Mouse (Mus musculus) CH12.LX (cell line): ENCODE measurements around the gene Gm20388.

Experiments used
- CTCF ChIP-seq, 2 experiments: IDR thresholded peaks in 1 of 2; conservative IDR thresholded peaks in 1 of 2; 2 replicates each; pipeline ENCODE4 v1.5.1; 2011 to 2012; ENCODE audit warnings: low read depth in 2 of 2, low read length in 2 of 2, improper control_type of control experiment in 1 of 2, inconsistent platforms in 1 of 2, mild to moderate bottlenecking in 1 of 2, moderate library complexity in 1 of 2
- EP300 ChIP-seq: IDR thresholded peaks from 2 replicates; pipeline ENCODE4 v1.6.1; 2011; ENCODE audit warnings: low read length, improper control_type of control experiment
- KAT2A ChIP-seq: IDR thresholded peaks from 2 replicates; pipeline ENCODE4 v1.6.1; 2012; ENCODE audit warnings: low read length, improper control_type of control experiment, inconsistent platforms; ENCODE audit not compliant: insufficient replicate concordance
- NELFE ChIP-seq: IDR thresholded peaks from 2 replicates; pipeline ENCODE4 v1.6.1; 2011; ENCODE audit warnings: low read depth, low read length, improper control_type of control experiment
- POLR2A ChIP-seq: IDR thresholded peaks from 2 replicates; pipeline ENCODE4 v1.6.1; 2011; ENCODE audit warnings: low read depth, mild to moderate bottlenecking, improper control_type of control experiment, low read length
- ZKSCAN1 ChIP-seq: IDR thresholded peaks from 2 replicates; pipeline ENCODE4 v1.6.1; 2012; ENCODE audit warnings: low read depth, inconsistent platforms, low read length, improper control_type of control experiment, borderline replicate concordance

GRCm38 (mm10) chr8:120336087-120336380 lies 425.4 kb downstream of the Gm20388 start:
- TF ChIP-seq CTCF (conservative IDR thresholded peaks at IDR 0.05 in 1 of 2, IDR thresholded peaks at IDR 0.05 in 1 of 2; ENCODE audit: low read depth in 2 of 2, low read length in 2 of 2) (no peak), NELFE (no peak), EP300 (no peak), ZKSCAN1 (no peak), KAT2A (no peak), POLR2A (no peak)
